26 mouse cellular contexts compared by ENCODE assay signal in the genomic region with DNA sequence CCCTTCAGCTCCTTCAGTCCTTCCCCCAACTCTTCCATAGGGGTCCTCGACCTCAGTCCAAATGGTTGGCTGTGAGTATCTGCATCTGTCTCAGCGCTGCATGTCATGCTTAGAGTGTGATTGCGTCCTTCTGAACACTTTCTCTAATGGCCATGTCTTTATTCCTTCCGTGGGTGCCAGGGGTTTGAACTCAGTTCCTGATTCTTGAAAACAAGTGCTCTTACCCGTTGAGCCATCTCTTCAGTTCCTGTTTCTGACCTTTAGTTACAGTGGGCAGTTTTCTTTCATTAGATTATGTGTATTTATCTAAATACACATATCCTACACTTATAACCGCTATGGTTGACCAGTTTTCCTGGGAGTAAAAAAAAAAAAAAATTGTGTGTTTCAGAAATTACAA. TPM values are rescaled to one million over a fixed set of nuclear protein-coding genes. Genes with fewer than 3 reads are reported as not detected.
"Had no signal": no experiment of that assay in that cellular context is flagged by ENCODE, and none has a peak within 500 bp of the region (broad histone marks: within the 10 kb centered on the region; RNA-seq: fewer than 3 reads in every experiment).

No protein-coding gene starts in this region.

- H3K4me1 ChIP-seq: heart, embryonic 10.5 days; intestine, embryonic 15.5 days; liver, embryonic 12.5 days had no signal

- H3K9me3 ChIP-seq: heart, embryonic 10.5 days; heart, embryonic 12.5 days; hindbrain, embryonic 10.5 days; hindbrain, embryonic 12.5 days; intestine, embryonic 15.5 days; limb, embryonic 13.5 days; limb, embryonic 15.5 days; liver, embryonic 12.5 days had no signal

- H3K4me3 ChIP-seq: heart, embryonic 10.5 days; heart, embryonic 12.5 days; hindbrain, embryonic 10.5 days; hindbrain, embryonic 12.5 days; intestine, embryonic 15.5 days; layer of hippocampus, adult 2 months; left cerebral cortex, adult 2 months; limb, embryonic 13.5 days; limb, embryonic 15.5 days; liver, embryonic 12.5 days had no signal

- H3K27ac ChIP-seq: heart, embryonic 10.5 days; hindbrain, embryonic 10.5 days; hindbrain, embryonic 12.5 days; hindbrain, embryonic 14.5 days; intestine, embryonic 15.5 days; layer of hippocampus, adult 2 months; left cerebral cortex, adult 2 months; limb, embryonic 13.5 days; limb, embryonic 15.5 days; liver, embryonic 12.5 days; liver, embryonic 14.5 days had no signal

- H3K9ac ChIP-seq: heart, embryonic 12.5 days; hindbrain, embryonic 12.5 days; hindbrain, embryonic 14.5 days; intestine, embryonic 15.5 days; limb, embryonic 13.5 days; limb, embryonic 15.5 days; liver, embryonic 12.5 days; liver, embryonic 14.5 days had no signal

- H3K27me3 ChIP-seq: heart, embryonic 12.5 days; hindbrain, embryonic 12.5 days; intestine, embryonic 15.5 days; limb, embryonic 15.5 days; liver, embryonic 12.5 days had no signal

- H3K4me2 ChIP-seq: heart, embryonic 12.5 days; hindbrain, embryonic 12.5 days; hindbrain, embryonic 14.5 days; intestine, embryonic 15.5 days; limb, embryonic 13.5 days; limb, embryonic 15.5 days; liver, embryonic 12.5 days had no signal

- ATAC-seq: hindbrain, embryonic 16.5 days; inflammation-experienced regulatory T-cells, adult 6 months; intestine, embryonic 15.5 days; intestine, postnatal 0 days; liver, embryonic 12.5 days had no signal

- H3K36me3 ChIP-seq: heart, embryonic 10.5 days; heart, embryonic 12.5 days; hindbrain, embryonic 10.5 days; hindbrain, embryonic 12.5 days; intestine, embryonic 15.5 days; limb, embryonic 13.5 days; limb, embryonic 15.5 days; liver, embryonic 12.5 days had no signal

- DNase-seq: gastrocnemius, postnatal 14 days; gastrocnemius, postnatal 36 days; heart, postnatal 10 days; heart, postnatal 4 days; kidney, adult 18-20 months; kidney, adult 8-10 months; kidney, postnatal 10 days; kidney, postnatal 36 days had no signal

RNA-seq across cellular contexts. Expression of gene Gpr88, which starts 26.4 kb away (rescaled TPM):
- total RNA-seq: gastrocnemius, adult 18-20 months; gastrocnemius, adult 8-10 months; gastrocnemius, postnatal 36 days; liver, adult 2 months had no signal
- polyA plus RNA-seq: heart, embryonic 12.5 days; inflammation-experienced regulatory T-cells, adult 6 months; liver, adult 2 months had no signal
